Mouse (Mus musculus): ENCODE measurements around the gene Fkbp10. TPM values are rescaled to one million over a fixed set of nuclear protein-coding genes. Genes with fewer than 3 reads are reported as not detected.
A peak's percentile ranks its signal among the peaks of the same experiment; 100 is the strongest.

Fkbp10 gene
- total and polyA plus RNA-seq, 2 experiments from 2014 or later = 95.9 to 114 TPM

- H3K4me3 ChIP-seq (ENCODE audit: low read depth, low read length) = peak overlapping the region; percentile 72
- peak overlapping the region; percentile 94; the same call in 1 of the 2 replicates for H3K27ac ChIP-seq (ENCODE audit: low read depth)
- peaks cover 15% of the 10 kb centered on the region; the same call in 1 of the 2 replicates for H3K36me3 ChIP-seq (replicated peaks; ENCODE audit: control insufficient read depth, insufficient read depth, low read length)
- peaks cover 25% of the 10 kb centered on the region for H3K4me1 ChIP-seq (ENCODE audit: control insufficient read depth, insufficient read depth)
- H3K4me2 ChIP-seq (ENCODE audit: low read depth, low read length) = peak overlapping the region; percentile 79
- 55% methylated on average over 11 of the region's 11 CpGs for WGBS
- TF ChIP-seq CTCF (IDR thresholded peaks at IDR 0.05; ENCODE audit: low read depth) = no peak
- TF ChIP-seq EP300 (IDR thresholded peaks at IDR 0.05; ENCODE audit: low read depth) = no peak
- ATAC-seq (ENCODE audit: insufficient read depth, low read depth) (no peak), DNase-seq (ENCODE audit: low spot score) (no peak)
- no peaks in the 10 kb centered on the region for H3K9me3 ChIP-seq (replicated peaks; ENCODE audit: control insufficient read depth, low read length)
- H3K9ac ChIP-seq (replicated peaks; ENCODE audit: low read depth, low read length) = peak overlapping the region; percentile 67
- H3K27me3 ChIP-seq (ENCODE audit: control insufficient read depth, insufficient read depth, low read length) = no peaks in the 10 kb centered on the region
These were observed 2.0 kb upstream of the Fkbp10 start for GRCm38 (mm10) chr11:100413541-100413940.

GRCm38 (mm10) chr11:100414021-100414913 lies 1.2 kb upstream of the Fkbp10 start, which contains the start of gene P3h4:
Gene P3h4, minus strand, starts transcription at chr11:100414836.
- H3K27ac ChIP-seq (ENCODE audit: low read depth) = peak within 1 kb of the TSS; percentile 94
- WGBS = 2% methylated on average over 87 of the region's 93 CpGs
- H3K9me3 ChIP-seq (replicated peaks; ENCODE audit: control insufficient read depth, low read length) = no peaks in the 10 kb centered on the region
- H3K36me3 ChIP-seq (replicated peaks; ENCODE audit: control insufficient read depth, insufficient read depth, low read length) = peaks cover 11% of the 10 kb centered on the region; the same call in 1 of the 2 replicates
- ATAC-seq (ENCODE audit: insufficient read depth, low read depth) (peak; percentile 94), DNase-seq (ENCODE audit: low spot score) (peak; percentile 96)
- H3K4me2 ChIP-seq (ENCODE audit: low read depth, low read length) = peak within 1 kb of the TSS; percentile 79
- peaks cover 25% of the 10 kb centered on the region for H3K4me1 ChIP-seq (ENCODE audit: control insufficient read depth, insufficient read depth)
- peak within 1 kb of the TSS; percentile 72 for H3K4me3 ChIP-seq (ENCODE audit: low read depth, low read length)
- peak within 1 kb of the TSS; percentile 67 for H3K9ac ChIP-seq (replicated peaks; ENCODE audit: low read depth, low read length)
- H3K27me3 ChIP-seq (ENCODE audit: control insufficient read depth, insufficient read depth, low read length) = no peaks in the 10 kb centered on the region
- TF ChIP-seq CTCF (IDR thresholded peaks at IDR 0.05; ENCODE audit: low read depth) (peak; percentile 65), EP300 (IDR thresholded peaks at IDR 0.05; ENCODE audit: low read depth) (no peak; the same call in 1 of the 2 replicates)

GRCm38 (mm10) chr11:100421537-100421936 lies 6.0 kb downstream of the Fkbp10 start:
- H3K4me1 ChIP-seq (ENCODE audit: control insufficient read depth, insufficient read depth) = peaks cover 12% of the 10 kb centered on the region
- no peak overlapping the region for H3K4me2 ChIP-seq (ENCODE audit: low read depth, low read length)
- H3K9ac ChIP-seq (replicated peaks; ENCODE audit: low read depth, low read length) = no peak overlapping the region
- 70% methylated on average over 8 of the region's 8 CpGs for WGBS
- H3K36me3 ChIP-seq (replicated peaks; ENCODE audit: control insufficient read depth, insufficient read depth, low read length) = peaks cover 31% of the 10 kb centered on the region
- no peaks in the 10 kb centered on the region for H3K27me3 ChIP-seq (ENCODE audit: control insufficient read depth, insufficient read depth, low read length)
- ATAC-seq (ENCODE audit: insufficient read depth, low read depth) = no peak
- no peak for DNase-seq (ENCODE audit: low spot score)
- H3K4me3 ChIP-seq (ENCODE audit: low read depth, low read length) = no peak overlapping the region
- no peaks in the 10 kb centered on the region for H3K9me3 ChIP-seq (replicated peaks; ENCODE audit: control insufficient read depth, low read length)
- TF ChIP-seq CTCF (IDR thresholded peaks at IDR 0.05; ENCODE audit: low read depth) = no peak
- no peak for TF ChIP-seq EP300 (IDR thresholded peaks at IDR 0.05; ENCODE audit: low read depth)
- H3K27ac ChIP-seq (ENCODE audit: low read depth) = no peak overlapping the region

- WGBS = 92% methylated on average over 7 of the region's 7 CpGs
- Histone ChIP-seq H3K27ac (ENCODE audit: low read depth) (no peak overlapping the region), H3K9me3 (replicated peaks; ENCODE audit: control insufficient read depth, low read length) (no peaks in the 10 kb centered on the region), H3K27me3 (ENCODE audit: control insufficient read depth, insufficient read depth, low read length) (no peaks in the 10 kb centered on the region), H3K4me2 (ENCODE audit: low read depth, low read length) (no peak overlapping the region), H3K4me1 (ENCODE audit: control insufficient read depth, insufficient read depth) (peaks cover 13% of the 10 kb centered on the region; the same call in 1 of the 2 replicates), H3K36me3 (replicated peaks; ENCODE audit: control insufficient read depth, insufficient read depth, low read length) (peaks cover 31% of the 10 kb centered on the region), H3K4me3 (ENCODE audit: low read depth, low read length) (no peak overlapping the region), H3K9ac (replicated peaks; ENCODE audit: low read depth, low read length) (no peak overlapping the region)
- ATAC-seq (ENCODE audit: insufficient read depth, low read depth) (no peak), DNase-seq (ENCODE audit: low spot score) (no peak)
- TF ChIP-seq EP300 (IDR thresholded peaks at IDR 0.05; ENCODE audit: low read depth) (no peak), CTCF (IDR thresholded peaks at IDR 0.05; ENCODE audit: low read depth) (no peak)
These were observed 8.3 kb downstream of the Fkbp10 start for GRCm38 (mm10) chr11:100423836-100424235.

GRCm38 (mm10) chr11:100425851-100426250 lies 10.4 kb downstream of the Fkbp10 start:
- Histone ChIP-seq H3K4me2 (ENCODE audit: low read depth, low read length) (no peak overlapping the region), H3K9ac (replicated peaks; ENCODE audit: low read depth, low read length) (no peak overlapping the region), H3K27ac (ENCODE audit: low read depth) (no peak overlapping the region; the same call in 1 of the 2 replicates), H3K4me1 (ENCODE audit: control insufficient read depth, insufficient read depth) (peaks cover 31% of the 10 kb centered on the region), H3K27me3 (ENCODE audit: control insufficient read depth, insufficient read depth, low read length) (no peaks in the 10 kb centered on the region), H3K9me3 (replicated peaks; ENCODE audit: control insufficient read depth, low read length) (no peaks in the 10 kb centered on the region), H3K36me3 (replicated peaks; ENCODE audit: control insufficient read depth, insufficient read depth, low read length) (peaks cover 23% of the 10 kb centered on the region), H3K4me3 (ENCODE audit: low read depth, low read length) (no peak overlapping the region)
- DNase-seq (ENCODE audit: low spot score) (peak; percentile 45), ATAC-seq (ENCODE audit: insufficient read depth, low read depth) (peak; percentile 36; the same call in 1 of the 2 replicates)
- WGBS = 11% methylated on average over 7 of the region's 7 CpGs
- TF ChIP-seq EP300 (IDR thresholded peaks at IDR 0.05; ENCODE audit: low read depth) = no peak
- TF ChIP-seq CTCF (IDR thresholded peaks at IDR 0.05; ENCODE audit: low read depth) = peak; percentile 66

Data from heart, postnatal 0 days (tissue).